Mouse (Mus musculus) kidney, postnatal 0 days (tissue): ENCODE data around the gene Proser2. TPM values are rescaled to one million over a fixed set of nuclear protein-coding genes. Genes with fewer than 3 reads are reported as not detected.
A peak's percentile ranks its signal among the peaks of the same experiment; 100 is the strongest.

Experiments used
- ATAC-seq: fragments of 200-750 bp; cut with Nextera tagmentation; replicated peaks from 2 replicates; pipeline ENCODE4 v1.8.0; 2017; ENCODE audit warnings: low read depth, moderate number of reproducible peaks, moderate TSS enrichment, moderate library complexity; ENCODE audit not compliant: low FRiP score
- DNase-seq: peaks from one replicate; pipeline ENCODE4 v3.0.0-alpha.2; 2016; ENCODE audit warnings: low spot score
- H3K27ac ChIP-seq: fragments of 300-500 bp; sonication (generic); 2 replicates; pipeline ENCODE4 v1.5.1; 2014; ENCODE audit warnings: mild to moderate bottlenecking
- H3K27me3 ChIP-seq: fragments of 300-500 bp; sonication (generic); 2 replicates; pipeline ENCODE4 v1.6.1; 2014; ENCODE audit warnings: low read length, mixed read lengths; ENCODE audit not compliant: insufficient read depth
- H3K36me3 ChIP-seq: fragments of 300-500 bp; sonication (generic); 2 replicates; pipeline ENCODE4 v1.6.1; 2014; ENCODE audit warnings: low read length, mixed read lengths; ENCODE audit not compliant: insufficient read depth
- H3K4me1 ChIP-seq: fragments of 300-500 bp; sonication (generic); replicated peaks from 2 replicates; pipeline ENCODE4 v1.6.1; 2014; ENCODE audit warnings: antibody characterized with exemption, low read length, mixed read lengths; ENCODE audit not compliant: insufficient read depth
- H3K4me2 ChIP-seq: fragments of 300-500 bp; sonication (generic); 2 replicates; pipeline ENCODE4 v1.6.1; 2014; ENCODE audit warnings: mild to moderate bottlenecking, low read length, moderate library complexity, mixed read lengths
- H3K4me3 ChIP-seq: fragments of 300-500 bp; sonication (generic); replicated peaks from 2 replicates; pipeline ENCODE4 v1.5.1; 2014; ENCODE audit warnings: low read depth, low read length
- H3K9ac ChIP-seq: fragments of 300-500 bp; sonication (generic); 2 replicates; pipeline ENCODE4 v1.6.1; 2014; ENCODE audit warnings: low read depth, low read length
- H3K9me3 ChIP-seq: fragments of 300-500 bp; sonication (generic); replicated peaks from 2 replicates; pipeline ENCODE4 v1.6.1; 2016; ENCODE audit warnings: low read length, inconsistent platforms, mixed read lengths
- CTCF ChIP-seq: IDR thresholded peaks from 2 replicates; pipeline ENCODE4 v1.5.1; 2016; ENCODE audit warnings: antibody characterized with exemption, low read depth, mild to moderate bottlenecking, moderate library complexity
- WGBS: fragments of 180-500 bp; shearing (Covaris S2); extraction: QIAGEN DNeasy Blood & Tissue Kit; methylation state at CpG from one replicate; pipeline ENCODE4 v1.1.7; 2014; 5-methylcytosine and 5-hydroxymethylcytosine counted together
- polyA plus RNA-seq: library from polyadenylated mRNA; unstranded; fragments of >200 nt; fragmentation: Nextera tagmentation; extraction: Ambion mirVana; gene quantifications from 2 replicates; pipeline ENCODE4 v1.2.1, GENCODE M21; 2015

Proser2 gene
- polyA plus RNA-seq, 1 experiment from 2014 or later: 16.7 TPM

DNA sequence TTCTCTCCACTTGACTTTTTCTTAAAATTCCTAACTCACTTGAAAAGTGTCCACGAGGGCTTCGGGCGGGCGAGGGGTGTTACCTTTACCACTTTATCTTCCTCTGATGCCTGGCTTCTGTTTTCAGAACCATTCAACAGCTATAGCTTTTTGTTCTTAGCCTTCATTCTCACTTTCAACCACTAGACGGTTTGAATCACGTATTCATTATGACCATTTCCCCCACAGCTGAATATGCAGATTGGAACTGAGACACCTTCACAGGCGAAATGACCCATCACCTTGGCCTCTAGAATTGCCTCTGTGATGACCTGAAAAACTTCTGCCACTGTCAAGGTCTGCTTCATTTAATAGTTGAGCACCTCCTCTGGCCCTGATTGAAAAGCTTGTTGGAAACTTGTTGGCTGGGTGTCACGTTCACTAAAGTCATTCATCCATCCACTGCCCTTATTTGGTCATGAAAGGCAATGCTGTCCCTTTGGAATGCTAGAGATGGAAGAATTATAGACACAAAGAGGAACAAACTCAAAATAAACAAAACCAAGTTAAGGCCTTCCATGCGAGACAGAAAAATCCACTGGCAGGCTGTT lies 10.7 kb upstream of the Proser2 start:
- ATAC-seq: peak; percentile 81
- no peaks in the 10 kb centered on the region for H3K36me3 ChIP-seq

DNA sequence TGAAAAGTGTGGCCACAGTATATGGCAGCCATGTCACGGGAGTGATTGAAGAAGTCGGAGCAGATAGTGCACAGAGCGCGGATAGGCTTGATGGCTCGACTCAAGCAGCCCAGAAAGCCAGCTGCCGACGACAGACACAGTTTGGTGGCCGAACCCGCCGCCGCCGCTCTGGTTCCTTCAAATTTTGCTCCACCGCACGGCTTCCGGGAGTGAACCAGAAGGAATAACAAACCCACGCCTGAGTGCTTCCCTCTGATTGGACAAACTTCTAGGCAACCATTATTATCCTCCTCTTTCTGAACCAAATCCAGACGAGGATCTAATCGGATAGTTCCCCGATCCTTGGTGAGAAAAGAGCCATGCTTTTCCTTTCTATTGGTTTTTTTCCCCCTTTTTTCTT lies 3.9 kb upstream of the Proser2 start:
- Histone ChIP-seq H3K9me3 (no peaks in the 10 kb centered on the region), H3K4me2 (no peak overlapping the region), H3K4me3 (no peak overlapping the region), H3K36me3 (no peaks in the 10 kb centered on the region), H3K27me3 (no peaks in the 10 kb centered on the region), H3K27ac (no peak overlapping the region), H3K4me1 (no peaks in the 10 kb centered on the region), H3K9ac (no peak overlapping the region)
- DNase-seq (no peak), ATAC-seq (no peak)
- 76% methylated on average over 19 of the region's 19 CpGs for WGBS
- no peak for TF ChIP-seq CTCF

More for the DNA sequence above, 10.7 kb upstream of the Proser2 start:
- Histone ChIP-seq H3K4me2 (no peak overlapping the region), H3K27me3 (no peaks in the 10 kb centered on the region), H3K9me3 (no peaks in the 10 kb centered on the region), H3K4me1 (peaks cover 5% of the 10 kb centered on the region; the same call in 1 of the 2 replicates), H3K9ac (no peak overlapping the region), H3K4me3 (no peak overlapping the region), H3K27ac (peak overlapping the region; percentile 66; the same call in 1 of the 2 replicates)
- peak; percentile 91 for DNase-seq
- TF ChIP-seq CTCF: no peak
- 45% methylated on average over 9 of the region's 9 CpGs for WGBS

DNA sequence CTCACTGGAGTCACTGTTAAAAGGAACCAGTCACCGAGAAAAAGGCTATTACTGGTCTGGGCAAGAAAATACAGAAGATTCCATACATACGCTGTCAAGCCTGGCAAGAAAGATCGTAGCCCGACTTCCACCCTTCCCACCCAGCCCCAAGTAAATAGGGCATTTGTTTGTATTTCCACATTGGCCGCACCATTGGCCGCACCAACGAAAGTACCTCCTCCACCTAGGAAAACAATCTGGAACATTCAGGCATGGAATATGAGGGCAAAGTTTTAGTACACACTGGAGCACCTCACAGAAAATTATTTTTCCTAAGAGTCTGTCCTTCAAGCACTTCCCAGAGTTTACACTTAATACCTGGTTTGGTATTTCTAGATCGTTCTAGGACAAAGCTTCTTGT lies 1.1 kb downstream of the Proser2 start:
- no peaks in the 10 kb centered on the region for H3K4me1 ChIP-seq
- H3K27me3 ChIP-seq: no peaks in the 10 kb centered on the region
- peak overlapping the region; percentile 60 for H3K4me3 ChIP-seq
- peak overlapping the region; percentile 83 for H3K4me2 ChIP-seq
- DNase-seq: no peak
- 0 out of 2 replicates have a peak overlapping the region, but pooled peaks have one; percentile 73 for H3K9ac ChIP-seq
- 41% methylated on average over 8 of the region's 8 CpGs for WGBS
- no peaks in the 10 kb centered on the region for H3K9me3 ChIP-seq
- no peak for ATAC-seq
- TF ChIP-seq CTCF: no peak
- H3K27ac ChIP-seq: no peak overlapping the region
- no peaks in the 10 kb centered on the region for H3K36me3 ChIP-seq

DNA sequence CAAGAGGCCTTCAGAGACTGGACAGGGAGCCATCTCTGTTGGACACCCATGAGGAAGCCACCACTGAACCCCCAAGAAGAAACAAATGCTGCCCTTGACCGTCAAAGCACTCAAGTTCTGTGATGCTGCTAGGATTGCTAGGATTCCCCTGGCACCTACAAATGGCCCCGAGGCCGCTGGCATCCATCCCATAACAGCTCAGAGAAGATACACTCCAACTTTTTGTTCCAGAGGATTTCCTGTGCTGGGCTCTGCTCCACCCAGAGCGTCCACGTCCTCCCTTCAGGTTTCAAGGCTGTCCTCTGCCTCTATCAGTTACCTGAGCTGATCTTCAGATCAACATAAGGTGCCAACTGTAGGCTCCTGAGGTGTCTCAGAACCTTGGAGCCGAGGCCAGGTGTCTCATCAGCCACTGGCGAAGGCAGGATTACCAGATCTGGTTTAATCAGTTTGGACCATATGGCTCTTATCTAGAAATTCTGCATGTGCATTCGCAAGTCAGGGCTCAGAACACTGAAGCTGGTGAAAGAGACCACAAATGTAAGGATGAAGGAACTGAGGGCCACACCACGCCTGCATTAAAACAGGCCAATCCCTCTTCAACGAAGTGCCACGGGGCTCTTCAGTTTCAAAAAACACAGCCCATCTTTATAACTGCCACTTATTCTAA lies 1.7 kb downstream of the Proser2 start:
- Histone ChIP-seq H3K4me3 (no peak overlapping the region), H3K4me2 (peak overlapping the region; percentile 83), H3K9me3 (no peaks in the 10 kb centered on the region), H3K4me1 (no peaks in the 10 kb centered on the region), H3K36me3 (no peaks in the 10 kb centered on the region), H3K9ac (no peak overlapping the region), H3K27me3 (no peaks in the 10 kb centered on the region), H3K27ac (no peak overlapping the region)
- WGBS: 84% methylated on average over 11 of the region's 11 CpGs
- TF ChIP-seq CTCF: no peak
- DNase-seq (no peak), ATAC-seq (no peak)

DNA sequence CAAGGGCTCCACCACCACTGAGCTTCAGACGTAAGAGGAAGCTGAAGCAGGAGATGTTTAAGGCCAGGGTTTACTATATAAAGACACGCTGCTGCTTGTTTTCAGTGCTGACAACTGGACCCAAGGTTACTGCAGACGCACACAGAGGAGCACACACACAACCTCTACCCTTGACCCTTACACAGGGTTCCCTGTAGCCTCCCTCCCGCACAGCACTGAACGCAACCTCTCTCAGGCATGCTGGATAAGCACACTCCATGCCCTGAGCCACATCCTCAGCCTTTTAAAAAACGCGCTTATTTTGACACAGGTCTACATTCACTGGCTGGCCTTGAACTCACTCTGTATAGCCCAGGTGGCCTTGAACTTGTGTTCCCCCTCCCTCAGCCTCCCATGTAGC lies 7.0 kb downstream of the Proser2 start:
- ATAC-seq: no peak
- H3K9me3 ChIP-seq: no peaks in the 10 kb centered on the region
- no peak overlapping the region for H3K27ac ChIP-seq
- no peak for DNase-seq
- no peaks in the 10 kb centered on the region for H3K27me3 ChIP-seq
- H3K4me1 ChIP-seq: no peaks in the 10 kb centered on the region
- WGBS: 80% methylated on average over 7 of the region's 7 CpGs
- H3K4me3 ChIP-seq: no peak overlapping the region
- no peak overlapping the region for H3K9ac ChIP-seq
- no peak overlapping the region for H3K4me2 ChIP-seq
- TF ChIP-seq CTCF: no peak
- no peaks in the 10 kb centered on the region for H3K36me3 ChIP-seq

DNA sequence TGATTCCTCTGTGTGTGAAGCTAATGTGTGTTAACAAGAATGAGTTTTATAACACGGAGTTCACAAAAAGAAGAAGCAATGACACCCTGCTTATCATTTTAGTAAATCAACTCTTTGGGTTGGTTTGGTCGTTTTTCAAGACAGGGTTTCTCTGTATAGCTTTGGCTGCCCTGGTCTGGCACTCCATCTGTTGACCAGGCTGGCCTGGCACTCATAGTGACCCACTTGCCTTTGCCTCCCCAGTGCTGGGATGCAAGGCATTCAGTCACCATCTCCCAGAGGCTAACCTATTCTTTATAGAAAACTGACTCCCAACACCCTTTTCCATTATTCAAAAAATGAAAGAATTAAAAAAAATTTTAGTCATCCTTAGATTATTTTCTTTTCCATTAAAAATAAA lies 8.9 kb downstream of the Proser2 start:
- ATAC-seq (no peak), DNase-seq (no peak)
- Histone ChIP-seq H3K36me3 (no peaks in the 10 kb centered on the region), H3K27me3 (no peaks in the 10 kb centered on the region), H3K4me2 (no peak overlapping the region), H3K9ac (no peak overlapping the region), H3K4me1 (no peaks in the 10 kb centered on the region), H3K27ac (no peak overlapping the region), H3K4me3 (no peak overlapping the region), H3K9me3 (no peaks in the 10 kb centered on the region)
- 78% methylated on average over 2 of the region's 2 CpGs for WGBS
- no peak for TF ChIP-seq CTCF

DNA sequence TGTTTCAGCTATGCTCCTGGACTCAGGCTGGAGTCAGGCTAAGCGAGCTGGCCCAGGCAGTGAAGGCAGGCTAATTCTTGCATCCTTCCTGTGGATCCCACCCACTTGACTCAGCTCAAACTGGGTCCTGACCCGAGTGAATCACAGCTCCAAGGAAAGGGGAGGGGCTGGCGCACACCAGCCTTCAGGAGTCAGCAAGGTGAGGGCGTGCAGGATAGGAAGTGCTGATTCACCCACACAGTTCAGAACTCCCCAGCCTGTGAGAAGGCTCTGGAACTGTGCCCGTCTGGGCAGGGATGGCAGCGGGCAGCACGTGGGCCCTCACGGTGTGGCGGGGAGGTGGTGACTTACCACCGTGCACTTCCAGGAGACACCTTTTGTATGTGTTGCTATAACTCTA lies 11.8 kb downstream of the Proser2 start:
- no peak for DNase-seq

More for the DNA sequence above, 11.8 kb downstream of the Proser2 start:
- TF ChIP-seq CTCF: no peak
- Histone ChIP-seq H3K27ac (no peak overlapping the region), H3K27me3 (no peaks in the 10 kb centered on the region), H3K4me2 (no peak overlapping the region), H3K9me3 (no peaks in the 10 kb centered on the region), H3K36me3 (no peaks in the 10 kb centered on the region), H3K9ac (no peak overlapping the region), H3K4me3 (no peak overlapping the region), H3K4me1 (no peaks in the 10 kb centered on the region)
- ATAC-seq: peak; percentile 84
- WGBS: 70% methylated on average over 10 of the region's 10 CpGs
